In genomic region chr1:155721443-155721842, GRCm38 (mm10) we compare ENCODE assay signal across 11 mouse cellular contexts. TPM values are rescaled to one million over a fixed set of nuclear protein-coding genes. Genes with fewer than 3 reads are reported as not detected.
DNase-seq lines count a peak whose midpoint lies in the region; ATAC-seq and TF ChIP-seq lines count a peak whose summit lies in the region.
"Had no signal": no experiment of that assay in that cellular context is flagged by ENCODE, and none has a peak within 500 bp of the region (broad histone marks: within the 10 kb centered on the region; RNA-seq: fewer than 3 reads in every experiment).

No protein-coding gene starts in this region.

- no peak for ATAC-seq in midbrain, embryonic 14.5 days (ENCODE audit: low FRiP score, low TSS enrichment)
- ATAC-seq in midbrain, embryonic 16.5 days: no peak
- peak; percentile 23; the same call in 1 of the 2 replicates for ATAC-seq in limb, embryonic 11.5 days (ENCODE audit: insufficient number of reproducible peaks, low FRiP score, low TSS enrichment, low read depth)
- no peak for ATAC-seq in inflammation-experienced regulatory T-cells, adult 6 months

- TF ChIP-seq CTCF in gastrocnemius, adult 2 months (IDR thresholded peaks at IDR 0.05): peak; percentile 67
- peak; percentile 23; the same call in 1 of the 2 replicates for TF ChIP-seq CTCF in bone marrow, adult 2 months (IDR thresholded peaks at IDR 0.05; ENCODE audit: control insufficient read depth, insufficient read depth, low read length)

- H3K9ac ChIP-seq in midbrain, embryonic 14.5 days (replicated peaks; ENCODE audit: low read length): no peak overlapping the region
- H3K9ac ChIP-seq in midbrain, embryonic 16.5 days (ENCODE audit: low read depth, low read length): no peak overlapping the region
- no peak overlapping the region for H3K9ac ChIP-seq in limb, embryonic 11.5 days (ENCODE audit: low read length)
- H3K9ac ChIP-seq: heart, embryonic 15.5 days had no signal

- no peak overlapping the region for H3K4me2 ChIP-seq in midbrain, embryonic 14.5 days (ENCODE audit: low read length)
- H3K4me2 ChIP-seq in midbrain, embryonic 16.5 days (ENCODE audit: low read length): no peak overlapping the region
- H3K4me2 ChIP-seq in limb, embryonic 11.5 days (ENCODE audit: low read depth, severe bottlenecking): no peak overlapping the region
- H3K4me2 ChIP-seq: heart, embryonic 15.5 days had no signal

- no peak overlapping the region for H3K27ac ChIP-seq in gastrocnemius, adult 2 months
- H3K27ac ChIP-seq in midbrain, embryonic 14.5 days (replicated peaks; ENCODE audit: low read depth, low read length): no peak overlapping the region
- no peak overlapping the region for H3K27ac ChIP-seq in midbrain, embryonic 16.5 days (ENCODE audit: low read length)
- no peak overlapping the region for H3K27ac ChIP-seq in bone marrow, adult 2 months (ENCODE audit: control insufficient read depth, insufficient read depth, low read depth, low read length, poor library complexity)
- H3K27ac ChIP-seq in limb, embryonic 11.5 days (replicated peaks; ENCODE audit: low read depth, low read length): no peak overlapping the region
- H3K27ac ChIP-seq: heart, embryonic 15.5 days had no signal

- peaks cover 46% of the 10 kb centered on the region for H3K27me3 ChIP-seq in midbrain, embryonic 14.5 days (ENCODE audit: control insufficient read depth, insufficient read depth, low read length)
- H3K27me3 ChIP-seq in midbrain, embryonic 16.5 days (ENCODE audit: control insufficient read depth, insufficient read depth, low read depth, low read length): peaks cover 48% of the 10 kb centered on the region
- H3K27me3 ChIP-seq in limb, embryonic 11.5 days (ENCODE audit: control insufficient read depth, insufficient read depth, low read length): peaks cover 20% of the 10 kb centered on the region

- no peaks in the 10 kb centered on the region for H3K36me3 ChIP-seq in midbrain, embryonic 14.5 days (ENCODE audit: control insufficient read depth, insufficient read depth, low read length)
- no peaks in the 10 kb centered on the region for H3K36me3 ChIP-seq in midbrain, embryonic 16.5 days (ENCODE audit: control insufficient read depth, insufficient read depth, low read length)
- H3K36me3 ChIP-seq in limb, embryonic 11.5 days (ENCODE audit: control insufficient read depth, insufficient read depth, low read length): no peaks in the 10 kb centered on the region
- H3K36me3 ChIP-seq: heart, embryonic 15.5 days had no signal

- no peak for TF ChIP-seq POLR2A in bone marrow, adult 2 months (IDR thresholded peaks at IDR 0.05; ENCODE audit: borderline replicate concordance, control insufficient read depth, low read depth, low read length)

- WGBS in midbrain, embryonic 14.5 days: 23% methylated on average over 8 of the region's 8 CpGs
- 21% methylated on average over 8 of the region's 8 CpGs for WGBS in midbrain, embryonic 16.5 days
- 39% methylated on average over 8 of the region's 8 CpGs for WGBS in bone marrow, adult 2 months
- WGBS in limb, embryonic 11.5 days: 51% methylated on average over 8 of the region's 8 CpGs

- H3K4me3 ChIP-seq in gastrocnemius, adult 2 months: no peak overlapping the region
- no peak overlapping the region for H3K4me3 ChIP-seq in midbrain, embryonic 14.5 days (replicated peaks; ENCODE audit: low read depth, low read length)
- H3K4me3 ChIP-seq in midbrain, embryonic 16.5 days (ENCODE audit: low read depth, low read length): no peak overlapping the region
- no peak overlapping the region for H3K4me3 ChIP-seq in bone marrow, adult 2 months (replicated peaks; ENCODE audit: control insufficient read depth, low read depth, low read length)
- no peak overlapping the region for H3K4me3 ChIP-seq in limb, embryonic 11.5 days (ENCODE audit: low read depth, low read length)
- H3K4me3 ChIP-seq: heart, embryonic 15.5 days had no signal

- H3K9me3 ChIP-seq in midbrain, embryonic 14.5 days (ENCODE audit: control insufficient read depth, low read length): no peaks in the 10 kb centered on the region
- no peaks in the 10 kb centered on the region; the same call in 1 of the 2 replicates for H3K9me3 ChIP-seq in midbrain, embryonic 16.5 days (replicated peaks; ENCODE audit: control insufficient read depth, low read length, poor library complexity, severe bottlenecking)
- H3K9me3 ChIP-seq in limb, embryonic 11.5 days (ENCODE audit: control insufficient read depth, low read length): no peaks in the 10 kb centered on the region; the same call in 1 of the 2 replicates
- H3K9me3 ChIP-seq: heart, embryonic 15.5 days had no signal

- no peaks in the 10 kb centered on the region for H3K4me1 ChIP-seq in midbrain, embryonic 14.5 days (ENCODE audit: control insufficient read depth, insufficient read depth, low read length)
- H3K4me1 ChIP-seq in midbrain, embryonic 16.5 days (ENCODE audit: control insufficient read depth, insufficient read depth, low read length): no peaks in the 10 kb centered on the region
- H3K4me1 ChIP-seq in bone marrow, adult 2 months (ENCODE audit: control insufficient read depth, insufficient read depth, low read length): no peaks in the 10 kb centered on the region
- H3K4me1 ChIP-seq in limb, embryonic 11.5 days (ENCODE audit: control insufficient read depth, insufficient read depth, low read length): no peaks in the 10 kb centered on the region
- H3K4me1 ChIP-seq: heart, embryonic 15.5 days had no signal

- peak; percentile 72 for DNase-seq in gastrocnemius, adult 2 months
- DNase-seq in gastrocnemius, postnatal 4 days (ENCODE audit: low spot score in 2 of 2): no peak
- peak; percentile 64 for DNase-seq in midbrain, embryonic 14.5 days
- peak; percentile 69 for DNase-seq in limb, embryonic 11.5 days (ENCODE audit: low spot score)
- DNase-seq in thymus, postnatal 0 days (ENCODE audit: low spot score): peak; percentile 10

- intact Hi-C loops in gastrocnemius, adult 2 months (cut with DNase I): loop anchor here (1.0 kb wide), 1 partner anchor 146 kb away; no protein-coding TSS in a partner anchor

RNA-seq across cellular contexts. Expression of gene Lhx4, which starts 30.0 kb away (rescaled TPM):
- total RNA-seq in gastrocnemius, adult 2 months (2021): not detected
- total RNA-seq in gastrocnemius, postnatal 4 days (2021): not detected
- 1.8 and 3.5 TPM in 2 replicates for polyA plus RNA-seq in midbrain, embryonic 14.5 days (2014; fragmentation: Nextera tagmentation; extraction: Ambion mirVana)
- polyA plus RNA-seq in midbrain, embryonic 16.5 days (2015; fragmentation: Nextera tagmentation; extraction: Ambion mirVana): 0.63 and 1.6 TPM in 2 replicates
- polyA plus RNA-seq in bone marrow, adult 2 months (2011; ENCODE audit: insufficient read depth, insufficient read length, low replicate concordance, missing spikeins): not detected in 2 replicates
- polyA plus RNA-seq in limb, embryonic 11.5 days (2014; fragmentation: Nextera tagmentation; extraction: Ambion mirVana): 0.06 TPM in 1 of 2 replicates, not detected in the other
- polyA plus RNA-seq in thymus, postnatal 0 days (2015; fragmentation: Nextera tagmentation; extraction: Ambion mirVana): 0.05 TPM in 1 of 2 replicates, not detected in the other
- polyA plus RNA-seq in inflammation-experienced regulatory T-cells, adult 6 months (2017; shearing (Covaris generic)): not detected
- total RNA-seq: adrenal gland, postnatal 36 days had no signal
- polyA plus RNA-seq: heart, embryonic 15.5 days; liver, embryonic 16.5 days had no signal

Comparison
In these comparisons a context has a peak if more than half of its experiments do, and no peak if none do; other contexts are left out.
1. DNase-seq: peak in gastrocnemius, adult 2 months (single experiment), midbrain, embryonic 14.5 days (single experiment), limb, embryonic 11.5 days (single experiment) and thymus, postnatal 0 days (single experiment); none in gastrocnemius, postnatal 4 days (0 of 2).